Mouse (Mus musculus) cerebellum, postnatal 14 days (tissue): ENCODE data around the gene Hbq1b.

Experiments
- DNase-seq, 2 experiments: peaks; one replicate each; pipeline ENCODE4 v3.0.0; 2021; ENCODE audit warnings: mixed read lengths in 2 of 2

Gene Hbq1b

DNA sequence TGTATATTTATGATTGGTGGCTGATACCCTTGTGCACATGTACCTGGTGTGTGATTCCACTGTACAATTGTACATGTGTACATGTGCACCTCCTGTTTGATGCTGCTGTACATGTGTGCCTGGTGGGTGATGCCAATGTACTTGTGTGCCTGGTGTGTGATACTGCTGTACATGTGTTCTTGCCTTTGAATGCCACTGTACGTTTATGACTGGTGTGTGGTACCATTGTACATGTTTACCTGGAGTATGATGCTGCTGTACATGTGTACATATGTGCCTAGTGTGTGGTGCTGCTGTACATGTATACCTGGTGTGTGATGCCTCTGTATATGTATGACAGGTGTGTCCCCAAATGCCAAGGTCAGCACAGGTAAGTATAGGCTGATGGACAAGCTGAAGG lies 14.7 kb downstream of the Hbq1b start:
- DNase-seq, result no peak

DNA sequence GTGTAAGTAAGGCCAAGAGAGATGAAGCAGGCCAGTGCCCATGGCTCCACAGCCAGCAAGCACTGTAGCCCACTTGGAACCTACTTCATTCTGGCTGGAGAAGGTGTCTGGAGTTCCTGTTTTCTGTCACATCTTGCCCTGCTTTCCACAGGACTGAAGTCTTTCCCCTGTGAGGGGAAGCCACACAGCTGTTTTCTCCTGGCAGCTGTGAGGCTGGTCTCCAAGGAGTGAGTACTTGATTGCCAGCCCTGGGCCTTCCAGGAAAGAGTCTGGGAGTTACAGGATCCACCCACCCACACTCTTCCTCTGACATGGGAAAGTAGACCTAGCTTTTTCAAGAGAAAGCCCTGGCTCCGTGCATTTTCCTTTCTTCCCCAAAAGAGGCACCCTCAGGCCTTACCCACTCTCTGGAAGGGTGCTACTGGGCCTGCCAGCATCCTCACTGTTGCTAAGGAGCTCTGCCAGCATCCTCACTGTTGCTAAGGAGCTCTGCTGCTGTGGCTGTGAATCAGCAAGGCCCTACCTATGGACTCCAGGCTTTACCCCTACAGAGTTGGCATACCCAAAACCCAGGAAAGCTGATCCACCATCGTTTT lies 16.2 kb downstream of the Hbq1b start:
- DNase-seq, result no peak

DNA sequence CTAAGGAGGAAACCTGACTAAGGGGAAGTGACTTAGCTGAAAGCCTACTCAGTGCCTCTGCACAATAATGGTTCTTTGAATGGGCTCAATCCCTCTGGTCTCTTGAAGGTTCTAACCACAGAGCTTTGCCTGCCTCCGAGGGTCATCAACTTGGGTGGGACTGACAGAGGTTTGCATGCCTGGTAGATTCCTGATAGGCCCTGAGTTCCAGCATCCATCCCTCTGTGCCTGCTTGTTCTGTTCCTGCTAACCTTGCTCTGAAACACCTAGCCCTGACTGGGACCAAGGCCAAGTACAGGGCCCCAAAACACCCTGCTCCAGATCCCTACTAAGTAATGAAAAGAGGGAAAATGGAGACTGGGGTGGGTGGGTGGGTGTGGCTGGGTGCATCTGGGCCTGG lies 16.7 kb downstream of the Hbq1b start:
- DNase-seq, result no peak

DNA sequence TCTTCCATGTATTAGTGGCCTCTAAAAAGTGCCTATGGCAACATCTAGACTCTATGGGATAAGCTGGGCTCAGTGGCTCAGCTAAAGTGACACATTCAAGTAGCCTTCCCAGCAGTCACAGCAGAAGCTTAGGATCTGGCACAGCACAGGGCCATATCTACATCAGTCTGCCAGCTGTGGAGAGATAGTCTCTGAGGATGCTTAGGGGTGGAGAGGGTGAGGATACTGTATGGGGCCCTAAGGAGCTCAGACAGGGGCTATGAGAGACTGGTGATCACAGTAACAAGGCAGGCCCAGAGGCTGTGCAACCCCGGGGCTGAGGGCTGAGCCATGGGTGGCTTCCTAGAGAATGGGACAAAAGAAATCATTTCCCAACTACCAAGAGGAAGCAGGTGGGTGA lies 20.2 kb downstream of the Hbq1b start:
- DNase-seq, result no peak

DNA sequence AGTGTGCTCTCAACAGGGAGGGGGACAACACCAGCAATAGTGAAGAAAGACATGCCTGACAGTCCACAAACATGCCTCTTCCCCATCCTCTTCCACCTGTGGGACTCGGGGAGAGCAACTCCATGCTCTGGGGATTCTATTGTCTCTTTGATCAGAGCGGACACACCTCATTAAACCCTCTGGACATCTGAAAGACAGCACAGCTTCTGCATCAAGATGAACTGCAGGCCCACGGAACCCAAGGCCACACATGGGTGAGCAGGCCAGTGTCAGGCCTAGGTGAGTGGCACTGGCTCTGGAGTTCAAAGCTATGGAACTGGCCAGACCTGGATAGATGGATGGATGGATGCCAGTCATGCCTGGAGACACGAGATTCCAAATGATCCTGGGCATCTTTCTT lies 22.7 kb downstream of the Hbq1b start:
- DNase-seq, result no peak

DNA sequence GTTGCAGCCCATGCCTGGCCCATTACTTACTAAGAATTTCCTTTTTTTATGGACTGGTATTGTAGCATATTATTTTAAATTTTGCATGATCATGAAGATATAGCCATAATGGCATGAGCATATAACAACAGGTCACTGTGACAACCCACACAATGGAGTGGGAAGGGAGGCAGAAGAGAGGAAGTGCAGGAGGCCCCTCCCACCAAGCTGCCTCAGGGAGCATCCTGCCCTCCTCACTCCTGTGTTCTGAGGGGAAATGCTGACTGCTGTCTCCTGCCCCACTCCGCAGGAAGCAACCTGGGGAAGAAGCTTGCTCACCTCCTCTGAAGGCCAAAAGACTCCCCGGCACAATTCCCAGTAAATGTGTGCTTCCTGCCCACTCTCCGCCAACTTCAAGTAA lies 23.2 kb downstream of the Hbq1b start:
- no peak for DNase-seq

DNA sequence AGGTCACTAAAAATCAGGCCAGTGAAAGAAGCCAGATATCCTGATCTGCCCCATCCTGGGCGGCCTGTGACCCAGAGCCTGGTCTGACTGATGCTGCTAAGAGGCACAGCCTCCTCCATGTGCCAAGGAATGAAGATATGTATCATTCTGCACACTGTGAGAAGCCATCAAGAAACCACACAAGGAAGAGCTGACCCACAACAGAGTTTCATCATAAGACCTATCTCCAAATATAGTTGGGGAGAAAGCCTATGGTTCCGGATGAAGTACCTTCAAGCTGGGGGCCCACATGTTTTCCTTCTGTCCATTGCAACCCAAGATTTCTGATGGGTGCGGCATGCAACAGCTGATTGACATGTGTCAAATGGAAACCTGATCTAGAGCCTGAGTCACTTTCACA lies 29.2 kb downstream of the Hbq1b start:
- DNase-seq, result no peak

DNA sequence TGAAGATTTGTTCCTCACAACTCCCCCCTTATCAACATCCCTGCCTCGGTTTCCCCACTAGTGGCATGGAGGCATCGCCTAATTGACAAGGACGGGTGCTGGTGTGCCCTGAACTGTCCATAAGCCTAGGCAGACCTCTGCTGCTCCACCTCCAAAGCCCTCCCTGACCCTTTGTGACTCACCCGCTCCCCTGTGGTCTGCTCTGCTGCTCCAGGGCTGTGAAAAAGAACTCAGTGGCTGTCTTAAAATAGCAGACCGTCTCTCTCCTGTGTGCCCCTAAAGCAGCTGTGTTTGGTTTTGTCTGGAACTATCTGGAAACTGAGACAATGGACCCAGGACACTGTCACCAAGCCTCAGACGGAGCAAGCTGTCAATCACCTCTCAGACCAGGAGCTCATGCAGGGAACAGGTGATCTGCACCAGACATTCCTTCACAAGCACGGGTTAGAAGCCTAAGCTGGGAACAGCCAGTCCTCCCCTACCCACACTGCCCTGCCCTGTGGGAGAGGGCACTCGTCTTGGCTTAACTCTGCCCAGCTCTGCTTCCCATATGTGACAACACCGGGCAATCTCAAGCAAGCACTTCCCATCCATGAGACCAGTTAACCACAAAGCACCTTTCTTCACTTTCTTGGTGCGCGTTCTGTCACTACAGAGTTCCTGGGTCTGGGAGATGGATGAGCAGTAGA lies 33.9 kb downstream of the Hbq1b start:
- DNase-seq, result no peak

DNA sequence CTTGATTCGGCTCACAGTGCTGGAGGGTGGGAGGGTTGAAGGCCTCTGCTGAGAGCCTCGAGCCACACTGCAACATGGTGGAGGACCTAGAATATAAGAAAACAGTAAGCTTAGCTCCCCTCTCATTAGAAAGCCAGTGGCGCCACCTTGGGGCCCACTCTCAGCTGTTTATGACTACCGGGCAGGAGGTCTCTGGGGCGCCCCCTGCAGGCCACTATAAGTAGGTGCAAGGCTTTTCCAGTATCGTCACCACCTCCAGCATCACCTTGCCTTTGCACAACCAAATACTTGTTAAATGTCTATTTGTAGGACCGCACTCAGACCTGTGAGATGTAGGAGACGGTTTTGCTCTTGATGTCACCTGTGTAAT lies 34.4 kb downstream of the Hbq1b start:
- peak; percentile 62 to 84 for DNase-seq

DNA sequence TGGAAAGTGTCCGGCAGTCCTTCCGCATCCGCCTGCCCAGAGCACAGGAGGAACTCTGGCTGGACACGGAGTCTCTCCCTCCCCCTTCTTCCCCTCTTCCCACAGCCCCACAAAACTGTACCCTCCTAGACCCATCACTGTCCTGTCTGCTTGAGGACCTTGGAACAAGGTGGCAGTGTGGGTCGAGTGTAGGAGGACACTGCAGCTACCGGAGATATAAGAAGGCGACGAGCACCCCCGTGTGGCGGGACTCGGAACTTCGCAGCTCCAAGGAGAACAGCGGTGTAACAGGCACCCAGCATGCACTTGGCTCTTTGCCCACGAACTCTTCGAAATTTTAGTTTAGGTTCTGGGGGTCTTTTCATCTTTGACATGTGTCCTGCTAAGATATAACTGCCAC lies 37.8 kb downstream of the Hbq1b start:
- peak; percentile 95 to 97 for DNase-seq

DNA sequence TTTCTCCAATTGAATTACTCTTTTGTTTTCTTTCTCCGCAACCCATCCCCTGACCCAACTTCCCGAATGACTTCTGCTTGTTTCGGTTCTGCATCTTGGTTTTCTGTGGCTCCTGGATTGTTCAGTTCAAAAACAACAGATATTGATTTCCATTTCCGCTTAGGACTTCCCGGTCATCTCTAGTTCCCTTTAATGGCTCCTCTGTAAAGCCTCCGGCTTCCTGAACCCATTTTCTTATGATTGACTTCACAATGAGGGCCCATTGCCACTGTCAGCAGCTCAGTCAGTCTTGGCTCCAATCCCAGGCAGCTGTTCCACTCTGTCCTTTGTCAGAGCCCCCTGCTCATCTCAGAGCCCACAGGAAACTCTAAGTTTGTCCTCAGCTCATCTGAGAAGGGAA lies 44.3 kb downstream of the Hbq1b start:
- no peak for DNase-seq

DNA sequence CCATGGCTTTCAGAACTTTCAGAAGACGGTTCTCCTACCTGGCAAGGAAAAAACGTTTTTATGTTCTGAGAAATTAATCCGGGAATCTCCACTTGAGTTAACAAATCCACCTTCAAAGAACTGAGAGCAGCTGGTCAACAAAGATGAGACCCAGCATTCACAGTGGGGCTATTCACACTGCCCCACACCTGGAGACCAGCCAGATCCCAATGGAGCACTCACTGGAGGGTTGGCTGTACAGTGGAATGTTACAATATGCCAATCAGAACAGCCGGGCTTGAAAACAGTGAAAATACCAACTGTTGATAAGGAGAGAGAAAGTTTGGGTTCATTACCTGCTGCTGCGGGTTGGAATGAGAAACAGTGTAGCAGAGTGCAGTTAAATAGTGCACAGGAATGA lies 45.1 kb downstream of the Hbq1b start:
- peak in 1 of 2 experiments; percentile 40 for DNase-seq

DNA sequence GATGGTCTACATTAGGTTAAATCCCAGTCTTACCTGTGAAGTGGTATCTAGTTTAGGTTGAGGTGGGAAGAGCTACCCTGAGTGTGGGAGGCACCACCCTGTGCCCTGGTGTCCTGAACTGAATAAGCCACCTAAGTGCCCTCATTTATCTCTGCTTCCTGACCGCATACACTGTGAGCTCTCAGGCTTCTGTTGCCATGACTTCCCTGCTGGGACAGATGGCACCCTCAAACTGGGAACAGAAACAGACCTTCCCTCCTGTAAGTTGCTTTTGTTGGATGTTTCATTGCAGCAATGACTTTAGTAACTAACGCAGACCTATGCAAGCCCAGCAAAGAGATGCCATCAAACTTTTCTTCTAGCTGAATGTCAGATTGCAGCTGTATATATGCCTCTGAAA lies 46.5 kb downstream of the Hbq1b start:
- peak in 1 of 2 experiments; percentile 37 for DNase-seq

DNA sequence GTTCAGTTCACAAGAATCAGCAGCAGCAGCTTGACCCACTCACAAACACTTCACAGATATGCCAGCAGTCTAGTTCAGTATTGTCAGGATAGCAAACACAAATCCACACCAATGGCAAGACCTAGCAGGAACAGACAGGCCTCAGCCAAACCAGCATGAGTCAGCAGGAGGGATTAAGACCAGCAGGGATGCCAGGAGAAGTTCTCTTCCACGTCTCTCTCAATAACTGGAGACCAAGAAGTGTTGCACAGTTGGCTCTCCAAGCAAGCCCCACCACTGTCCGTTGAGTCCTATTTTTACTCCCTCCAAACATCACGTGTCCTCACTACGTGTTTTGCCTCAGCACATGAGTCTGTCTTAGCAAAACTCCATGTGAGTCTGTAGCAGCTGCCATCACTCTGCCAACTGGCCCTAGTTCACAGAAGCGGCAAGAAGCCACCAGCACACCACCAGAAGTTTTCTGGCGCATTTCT lies 49.7 kb downstream of the Hbq1b start:
- DNase-seq, result no peak
